Mouse (Mus musculus) G1E (cell line): Measurements from ENCODE around the gene Cobl. TPM values are rescaled to one million over a fixed set of nuclear protein-coding genes. Genes with fewer than 3 reads are reported as not detected.

Experiments used
- ATAC-seq: 2 replicates; pipeline ENCODE4 v1.8.0; 2016; ENCODE audit warnings: mild to moderate bottlenecking; ENCODE audit not compliant: insufficient number of reproducible peaks, poor library complexity, low FRiP score, severe bottlenecking; ENCODE audit errors: extremely low read depth
- DNase-seq: peaks from one replicate; pipeline ENCODE4 v3.0.0; 2012; ENCODE audit warnings: low spot score
- H3K27me3 ChIP-seq: 2 replicates; pipeline ENCODE4 v1.6.1; 2012; ENCODE audit warnings: mild to moderate bottlenecking, low read length, inconsistent platforms; ENCODE audit not compliant: insufficient read depth
- H3K36me3 ChIP-seq: replicated peaks from 2 replicates; pipeline ENCODE3; 2012; ENCODE audit warnings: mild to moderate bottlenecking, inconsistent platforms
- H3K4me1 ChIP-seq: 2 replicates; pipeline ENCODE4 v1.6.1; 2012; ENCODE audit warnings: low read depth, low read length, inconsistent platforms, mixed read lengths; ENCODE audit not compliant: insufficient read depth
- H3K4me3 ChIP-seq: 2 replicates; pipeline ENCODE4 v1.5.1; 2012; ENCODE audit warnings: low read depth, mild to moderate bottlenecking, inconsistent platforms, low read length, moderate library complexity, mixed read lengths
- H3K9me3 ChIP-seq: replicated peaks from 2 replicates; pipeline ENCODE4 v1.6.1; 2012; ENCODE audit warnings: inconsistent platforms
- CTCF ChIP-seq: IDR thresholded peaks from 2 replicates; pipeline ENCODE4 v1.5.1; 2012; ENCODE audit warnings: low read depth, low read length, inconsistent platforms, mixed read lengths
- GATA1 ChIP-seq: IDR thresholded peaks from 2 replicates; pipeline ENCODE4 v1.6.1; 2012; ENCODE audit warnings: borderline replicate concordance, low read length, inconsistent platforms, mixed read lengths
- GATA2 ChIP-seq: IDR thresholded peaks from 2 replicates; pipeline ENCODE4 v1.6.1; 2012; ENCODE audit warnings: low read depth, low read length, inconsistent platforms, borderline replicate concordance
- POLR2AphosphoS5 ChIP-seq: IDR thresholded peaks from 2 replicates; pipeline ENCODE4 v1.6.1; 2012; ENCODE audit warnings: low read depth, low read length, inconsistent platforms; ENCODE audit not compliant: insufficient replicate concordance
- TAL1 ChIP-seq: conservative IDR thresholded peaks from 2 replicates; pipeline ENCODE4 v1.6.1; 2012; ENCODE audit warnings: low read depth, low read length, inconsistent platforms, mixed read lengths
- polyA plus RNA-seq: library from polyadenylated mRNA; stranded (reverse); fragments of >175 nt; gene quantifications from 2 replicates; pipeline ENCODE4 v1.2.3, GENCODE M21; 2012
- total RNA-seq, 2 experiments: library from RNA; stranded (forward) in 1 of 2; stranded (reverse) in 1 of 2; fragments of 200-1000 nt in 1 of 2; fragments of >200 nt in 1 of 2; fragmentation: Nextera tagmentation in 1 of 2; gene quantifications; 2 replicates each; pipeline ENCODE4 v1.2.3; 2014 to 2017

The Cobl gene
- total and polyA plus RNA-seq, 3 experiments: 0.22 TPM; not detected in 2

DNA sequence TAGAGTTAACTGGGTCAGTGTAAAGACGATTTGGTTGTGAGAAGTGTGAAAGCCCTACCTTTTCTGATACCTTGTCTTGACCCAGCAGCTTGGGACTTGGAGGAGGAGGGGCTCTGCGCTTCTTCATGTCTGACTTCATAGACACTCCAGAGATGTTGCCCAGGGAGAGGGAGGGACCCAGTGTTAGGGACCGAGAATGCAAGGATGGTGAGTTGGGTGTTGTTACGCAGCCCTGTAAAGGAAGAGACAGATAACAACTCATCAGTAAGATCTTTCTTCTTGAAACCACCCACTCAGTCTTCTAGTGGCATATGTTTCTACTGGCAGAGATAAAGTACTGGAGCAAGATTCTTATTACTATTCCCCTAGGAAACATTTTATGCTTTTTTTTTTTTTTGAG lies 121.1 kb downstream of the Cobl start:
- Histone ChIP-seq H3K9me3 (no peaks in the 10 kb centered on the region), H3K36me3 (no peaks in the 10 kb centered on the region), H3K27me3 (no peaks in the 10 kb centered on the region), H3K4me3 (no peak overlapping the region), H3K4me1 (no peaks in the 10 kb centered on the region)
- no peak for TF ChIP-seq TAL1
- no peak for TF ChIP-seq GATA1
- TF ChIP-seq POLR2AphosphoS5: no peak
- TF ChIP-seq GATA2: no peak
- TF ChIP-seq CTCF: no peak
- ATAC-seq: no peak
- DNase-seq: no peak

DNA sequence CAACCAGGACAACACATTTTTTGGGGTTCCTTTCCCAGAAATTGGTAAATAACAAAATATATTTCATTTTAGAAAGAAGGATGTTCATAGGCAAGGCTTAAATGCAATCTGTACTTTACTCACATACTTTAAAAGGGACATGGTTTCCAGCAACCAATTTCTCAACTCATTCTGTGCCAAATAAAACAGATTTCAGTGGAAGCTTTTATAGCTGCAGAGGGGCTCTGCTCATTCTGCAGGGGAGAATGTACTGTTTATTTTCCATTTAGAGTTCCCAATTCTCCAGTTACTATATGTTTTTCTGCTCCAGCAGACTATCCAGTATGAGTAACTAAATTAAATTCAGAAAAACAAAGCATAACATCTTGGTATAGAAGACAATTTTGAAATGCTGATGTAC lies 124.1 kb downstream of the Cobl start:
- ATAC-seq (no peak), DNase-seq (no peak)
- no peak for TF ChIP-seq GATA2
- TF ChIP-seq GATA1: no peak
- no peak for TF ChIP-seq POLR2AphosphoS5
- TF ChIP-seq TAL1: no peak
- TF ChIP-seq CTCF: no peak
- no peaks in the 10 kb centered on the region for H3K9me3 ChIP-seq
- H3K4me1 ChIP-seq: no peaks in the 10 kb centered on the region
- no peaks in the 10 kb centered on the region for H3K36me3 ChIP-seq
- 0 out of 2 replicates have a peak, but pooled peaks cover 4% of the 10 kb centered on the region for H3K27me3 ChIP-seq
- H3K4me3 ChIP-seq: no peak overlapping the region

DNA sequence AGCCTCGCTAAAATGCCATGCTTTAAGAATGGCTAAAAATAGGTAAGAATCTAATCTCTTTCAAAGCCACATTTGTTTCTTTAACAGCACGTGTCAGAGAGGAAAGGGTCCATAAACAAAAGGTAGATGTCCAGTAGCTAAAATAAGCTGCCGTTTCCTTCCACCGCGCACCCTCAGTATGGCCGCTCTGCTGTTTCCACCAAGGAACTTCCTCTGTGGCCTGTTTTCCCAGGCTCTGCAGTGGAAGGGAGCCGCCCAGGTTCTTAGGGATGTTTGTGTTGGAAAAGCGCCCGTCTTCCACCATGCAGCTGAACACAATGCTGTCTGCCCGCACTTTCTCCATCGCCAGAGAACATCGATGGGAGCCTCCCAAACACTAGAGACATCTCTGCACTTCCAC lies 128.6 kb downstream of the Cobl start:
- H3K36me3 ChIP-seq: no peaks in the 10 kb centered on the region
- no peak overlapping the region for H3K4me3 ChIP-seq
- no peaks in the 10 kb centered on the region for H3K9me3 ChIP-seq
- DNase-seq (no peak), ATAC-seq (no peak)
- 0 out of 2 replicates have a peak, but pooled peaks cover 4% of the 10 kb centered on the region for H3K27me3 ChIP-seq
- no peaks in the 10 kb centered on the region for H3K4me1 ChIP-seq
- no peak for TF ChIP-seq POLR2AphosphoS5
- TF ChIP-seq GATA1: no peak
- TF ChIP-seq CTCF: no peak
- TF ChIP-seq TAL1: no peak
- TF ChIP-seq GATA2: no peak

DNA sequence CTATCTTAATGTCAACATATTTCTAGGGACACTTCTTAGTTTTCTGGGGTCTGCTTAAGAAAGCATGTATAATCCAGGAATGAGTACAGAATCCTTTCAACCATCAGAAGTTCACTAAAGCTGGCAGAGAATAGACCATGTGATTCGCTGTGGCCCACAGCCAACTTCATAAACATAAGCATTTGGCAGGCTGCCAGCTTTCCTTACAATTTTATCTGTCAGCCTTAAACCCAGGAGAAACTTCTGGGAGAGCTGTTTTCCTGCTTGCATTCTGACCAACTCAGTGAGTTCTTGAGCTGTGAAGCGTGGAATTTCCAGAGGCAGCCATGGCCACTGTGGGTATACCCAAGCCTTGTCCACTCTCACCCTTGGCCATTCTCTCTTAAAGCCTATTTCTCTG lies 132.8 kb downstream of the Cobl start:
- Histone ChIP-seq H3K4me1 (no peaks in the 10 kb centered on the region), H3K27me3 (0 out of 2 replicates have a peak, but pooled peaks cover 4% of the 10 kb centered on the region), H3K9me3 (no peaks in the 10 kb centered on the region), H3K36me3 (no peaks in the 10 kb centered on the region), H3K4me3 (no peak overlapping the region)
- ATAC-seq: no peak
- no peak for DNase-seq
- TF ChIP-seq POLR2AphosphoS5: no peak
- no peak for TF ChIP-seq CTCF
- TF ChIP-seq TAL1: no peak
- TF ChIP-seq GATA1: no peak
- no peak for TF ChIP-seq GATA2

DNA sequence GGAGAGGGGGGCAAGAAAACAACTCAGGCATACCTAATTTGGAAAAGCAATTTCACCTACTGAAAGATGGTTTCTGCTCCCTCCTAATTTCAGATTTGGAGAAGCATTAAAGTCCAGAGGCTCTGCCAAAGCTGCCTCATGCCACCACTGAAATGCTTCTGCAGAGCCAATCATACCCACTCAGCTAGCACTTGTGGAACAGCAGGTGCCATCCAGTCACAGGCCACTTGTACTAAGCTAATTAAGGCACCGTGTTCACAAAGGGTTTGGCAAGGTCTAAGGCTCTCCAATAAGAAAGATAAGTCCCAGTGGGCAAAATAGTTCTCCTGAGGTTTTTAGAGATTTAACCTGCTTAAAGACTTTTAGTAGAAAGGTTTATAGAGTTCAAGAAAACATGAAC lies 143.3 kb downstream of the Cobl start:
- Histone ChIP-seq H3K36me3 (no peaks in the 10 kb centered on the region), H3K4me1 (no peaks in the 10 kb centered on the region), H3K9me3 (no peaks in the 10 kb centered on the region), H3K4me3 (no peak overlapping the region), H3K27me3 (no peaks in the 10 kb centered on the region)
- no peak for TF ChIP-seq CTCF
- TF ChIP-seq GATA2: no peak
- TF ChIP-seq TAL1: no peak
- TF ChIP-seq GATA1: no peak
- TF ChIP-seq POLR2AphosphoS5: no peak
- ATAC-seq (no peak), DNase-seq (no peak)

DNA sequence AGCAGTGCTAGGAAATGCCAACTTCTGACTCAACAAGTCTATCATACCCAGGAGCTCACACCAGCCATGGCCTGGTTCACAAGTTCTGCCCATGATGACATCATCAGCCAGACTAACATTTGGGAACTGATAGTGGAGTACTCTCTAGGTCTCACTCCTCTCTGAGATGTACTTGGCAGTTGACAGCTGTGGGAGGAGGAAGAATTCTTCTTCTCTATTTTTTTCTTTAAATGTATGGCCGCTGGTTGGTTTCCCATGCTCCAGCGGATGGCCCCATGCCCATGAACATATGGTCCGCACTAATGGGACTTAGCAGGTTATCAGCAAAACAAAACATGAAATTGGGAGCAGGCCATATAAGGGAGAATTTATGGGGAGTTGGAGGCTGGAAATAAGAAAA lies 145.4 kb downstream of the Cobl start:
- DNase-seq: no peak
- no peaks in the 10 kb centered on the region for H3K4me1 ChIP-seq
- no peaks in the 10 kb centered on the region for H3K27me3 ChIP-seq
- TF ChIP-seq TAL1 (no peak), POLR2AphosphoS5 (no peak), GATA1 (no peak), GATA2 (no peak), CTCF (no peak)
- no peak overlapping the region for H3K4me3 ChIP-seq
- ATAC-seq: no peak
- no peaks in the 10 kb centered on the region for H3K9me3 ChIP-seq
- no peaks in the 10 kb centered on the region for H3K36me3 ChIP-seq

DNA sequence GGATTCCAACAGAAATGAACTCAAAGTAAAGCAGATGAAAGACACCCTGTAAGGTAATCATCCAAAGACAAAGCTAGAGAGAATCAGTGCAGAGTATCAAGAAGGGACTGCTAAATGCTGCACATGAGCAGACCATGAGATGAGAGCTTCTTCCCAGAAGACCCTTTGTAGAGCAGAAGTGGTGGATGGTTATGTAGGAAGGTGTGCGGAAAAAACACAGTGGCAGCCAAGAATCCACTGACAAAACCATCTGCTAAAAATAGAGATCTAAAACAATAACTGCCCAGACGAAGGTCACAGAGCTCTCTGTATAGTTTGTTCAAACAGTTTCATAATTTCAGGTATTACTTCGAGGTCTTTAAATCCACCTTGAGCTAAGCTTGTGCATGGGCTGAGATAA lies 149.1 kb downstream of the Cobl start:
- ATAC-seq (no peak), DNase-seq (no peak)
- Histone ChIP-seq H3K4me1 (no peaks in the 10 kb centered on the region), H3K36me3 (no peaks in the 10 kb centered on the region), H3K27me3 (no peaks in the 10 kb centered on the region), H3K9me3 (no peaks in the 10 kb centered on the region), H3K4me3 (no peak overlapping the region)
- no peak for TF ChIP-seq POLR2AphosphoS5
- TF ChIP-seq GATA1: no peak
- TF ChIP-seq TAL1: no peak
- no peak for TF ChIP-seq CTCF
- no peak for TF ChIP-seq GATA2
